Mouse (Mus musculus): Measurements from ENCODE around the gene Axin2. TPM values are rescaled to one million over a fixed set of nuclear protein-coding genes. Genes with fewer than 3 reads are reported as not detected.

Axin2 gene
- total and polyA plus RNA-seq, 2 experiments from 2014 or later: 7.5 to 38.0 TPM

DNA sequence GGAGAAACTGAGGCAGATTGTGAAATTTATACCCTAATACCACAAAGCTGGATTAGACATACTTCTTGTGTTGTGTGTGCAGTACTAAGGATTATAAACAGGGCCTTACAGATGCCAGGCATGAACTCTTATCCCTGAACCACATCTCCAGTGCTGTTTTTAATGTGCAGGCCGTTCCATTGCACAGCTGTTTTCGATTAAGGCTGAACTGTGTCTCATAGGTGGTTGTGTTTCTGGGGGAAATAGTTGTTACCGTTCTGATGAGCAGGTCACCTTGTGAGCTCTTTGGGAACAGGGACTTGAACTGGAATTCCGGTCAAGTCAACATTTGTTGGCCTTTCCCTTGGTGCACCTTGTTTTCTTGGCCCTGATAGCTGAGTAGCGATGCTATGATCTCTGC, 38.5 kb upstream of the Axin2 start:
- H3K9ac ChIP-seq (replicated peaks; ENCODE audit: low read length, poor library complexity, severe bottlenecking): no peak overlapping the region
- H3K4me1 ChIP-seq (ENCODE audit: insufficient read depth, low read length): no peaks in the 10 kb centered on the region
- DNase-seq (ENCODE audit: low spot score) (no peak), ATAC-seq (ENCODE audit: low FRiP score) (no peak)
- H3K9me3 ChIP-seq (ENCODE audit: low read length): no peaks in the 10 kb centered on the region
- no peak overlapping the region for H3K4me2 ChIP-seq (ENCODE audit: low read depth, low read length, poor library complexity, severe bottlenecking)
- H3K27ac ChIP-seq (ENCODE audit: low read depth, low read length): no peak overlapping the region
- no peak overlapping the region for H3K4me3 ChIP-seq (ENCODE audit: low read depth, low read length)
- WGBS: 92% methylated on average over 5 of the region's 5 CpGs
- no peaks in the 10 kb centered on the region for H3K27me3 ChIP-seq (ENCODE audit: insufficient read depth, low read length)
- no peaks in the 10 kb centered on the region for H3K36me3 ChIP-seq (ENCODE audit: insufficient read depth, low read length)
- no peak for TF ChIP-seq CTCF (IDR thresholded peaks at IDR 0.05)

DNA sequence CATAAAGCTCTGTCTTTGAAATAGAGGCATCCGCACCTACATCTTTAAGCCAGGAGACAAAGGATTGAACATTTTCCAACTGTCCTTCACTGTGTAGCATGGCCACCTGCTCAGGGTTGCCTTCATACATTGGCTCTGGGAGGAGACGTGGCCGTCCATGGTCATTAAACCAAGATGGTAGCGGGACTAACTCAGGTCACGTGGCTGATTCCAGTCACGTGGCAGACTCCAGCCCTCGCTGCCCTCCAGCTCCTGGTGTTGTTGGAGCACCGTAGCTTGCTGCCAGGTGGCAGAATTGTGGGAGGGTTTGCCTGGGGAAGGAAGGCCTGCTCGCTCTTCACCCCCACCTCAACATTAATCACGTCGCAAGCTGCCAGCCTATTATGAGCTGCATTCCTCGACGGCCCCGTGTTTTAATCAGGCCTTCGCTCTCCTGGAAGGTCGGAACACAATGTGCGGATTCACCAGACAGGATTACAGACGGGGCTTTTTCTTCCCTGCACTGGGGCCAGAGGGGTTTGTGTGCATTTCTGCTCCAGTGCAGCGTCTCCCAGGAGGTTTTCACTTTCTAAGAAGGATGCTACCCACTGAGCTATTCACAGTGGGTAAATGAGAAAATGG, 34.8 kb upstream of the Axin2 start:
- Histone ChIP-seq H3K4me3 (ENCODE audit: low read depth, low read length) (no peak overlapping the region), H3K27me3 (ENCODE audit: insufficient read depth, low read length) (no peaks in the 10 kb centered on the region), H3K36me3 (ENCODE audit: insufficient read depth, low read length) (no peaks in the 10 kb centered on the region), H3K9ac (replicated peaks; ENCODE audit: low read length, poor library complexity, severe bottlenecking) (no peak overlapping the region), H3K4me1 (ENCODE audit: insufficient read depth, low read length) (no peaks in the 10 kb centered on the region), H3K9me3 (ENCODE audit: low read length) (no peaks in the 10 kb centered on the region), H3K27ac (ENCODE audit: low read depth, low read length) (no peak overlapping the region), H3K4me2 (ENCODE audit: low read depth, low read length, poor library complexity, severe bottlenecking) (no peak overlapping the region)
- DNase-seq (ENCODE audit: low spot score) (no peak), ATAC-seq (ENCODE audit: low FRiP score) (no peak)
- WGBS: 22% methylated on average over 19 of the region's 19 CpGs
- TF ChIP-seq CTCF (IDR thresholded peaks at IDR 0.05): no peak

DNA sequence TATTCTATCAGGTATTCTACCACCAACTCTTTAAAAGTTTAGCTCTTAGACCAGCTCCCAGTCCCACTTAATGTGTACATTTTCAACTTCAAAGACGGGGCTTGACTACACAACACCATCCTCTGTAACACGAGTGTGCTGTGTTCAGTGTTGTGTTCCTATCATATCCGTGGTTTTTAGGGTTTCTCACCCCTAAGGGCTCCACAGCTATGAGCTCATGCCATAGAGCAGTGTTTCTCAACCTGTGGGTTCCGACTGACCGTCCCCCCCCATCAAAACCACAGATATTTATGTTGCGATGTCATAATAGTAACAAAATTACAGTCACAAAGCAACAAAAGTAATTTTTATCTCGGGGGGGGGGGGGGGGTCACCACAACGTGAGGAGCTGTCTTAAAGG, 34.1 kb upstream of the Axin2 start:
- DNase-seq (ENCODE audit: low spot score) (no peak), ATAC-seq (ENCODE audit: low FRiP score) (no peak)
- 39% methylated on average over 8 of the region's 8 CpGs for WGBS
- Histone ChIP-seq H3K27ac (ENCODE audit: low read depth, low read length) (no peak overlapping the region), H3K9me3 (ENCODE audit: low read length) (no peaks in the 10 kb centered on the region), H3K4me1 (ENCODE audit: insufficient read depth, low read length) (peaks cover 4% of the 10 kb centered on the region), H3K4me2 (ENCODE audit: low read depth, low read length, poor library complexity, severe bottlenecking) (no peak overlapping the region), H3K9ac (replicated peaks; ENCODE audit: low read length, poor library complexity, severe bottlenecking) (no peak overlapping the region), H3K36me3 (ENCODE audit: insufficient read depth, low read length) (no peaks in the 10 kb centered on the region), H3K27me3 (ENCODE audit: insufficient read depth, low read length) (no peaks in the 10 kb centered on the region), H3K4me3 (ENCODE audit: low read depth, low read length) (no peak overlapping the region)
- no peak for TF ChIP-seq CTCF (IDR thresholded peaks at IDR 0.05)

- Histone ChIP-seq H3K9ac (replicated peaks; ENCODE audit: low read length, poor library complexity, severe bottlenecking) (no peak overlapping the region), H3K4me1 (ENCODE audit: insufficient read depth, low read length) (peaks cover 10% of the 10 kb centered on the region), H3K4me3 (ENCODE audit: low read depth, low read length) (no peak overlapping the region), H3K27me3 (ENCODE audit: insufficient read depth, low read length) (no peaks in the 10 kb centered on the region), H3K4me2 (ENCODE audit: low read depth, low read length, poor library complexity, severe bottlenecking) (no peak overlapping the region), H3K36me3 (ENCODE audit: insufficient read depth, low read length) (no peaks in the 10 kb centered on the region), H3K9me3 (ENCODE audit: low read length) (no peaks in the 10 kb centered on the region), H3K27ac (ENCODE audit: low read depth, low read length) (no peak overlapping the region)
- DNase-seq (ENCODE audit: low spot score) (no peak), ATAC-seq (ENCODE audit: low FRiP score) (no peak)
- peak; percentile 68 for TF ChIP-seq CTCF (IDR thresholded peaks at IDR 0.05)
- WGBS: 65% methylated on average over 11 of the region's 11 CpGs
Measured at GRCm38 (mm10) chr11:108889121-108889520, 31.0 kb upstream of the Axin2 start.

DNA sequence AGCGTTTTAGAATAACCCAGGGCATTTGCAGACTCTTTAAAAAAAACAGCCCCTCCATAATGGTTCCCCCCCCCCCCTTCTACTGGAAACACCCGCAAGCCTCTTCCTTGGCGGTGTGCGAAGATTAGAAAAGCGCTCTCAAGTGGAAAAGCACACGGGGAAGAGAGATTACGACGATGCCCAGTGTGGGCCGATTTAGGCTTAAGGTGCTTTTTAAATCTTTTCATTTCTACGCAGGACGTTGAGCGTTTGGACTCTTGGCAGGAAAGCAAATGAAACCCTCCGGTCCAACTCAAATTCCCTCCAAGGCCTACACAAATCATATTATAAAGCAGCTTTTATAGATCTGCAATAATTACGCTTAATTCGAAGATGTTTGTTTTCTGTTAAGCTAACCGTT, 29.6 kb upstream of the Axin2 start:
- H3K9ac ChIP-seq (replicated peaks; ENCODE audit: low read length, poor library complexity, severe bottlenecking): no peak overlapping the region; the same call in 1 of the 2 replicates
- H3K9me3 ChIP-seq (ENCODE audit: low read length): no peaks in the 10 kb centered on the region
- peak overlapping the region; percentile 19; the same call in 1 of the 2 replicates for H3K4me3 ChIP-seq (ENCODE audit: low read depth, low read length)
- 11% methylated on average over 16 of the region's 16 CpGs for WGBS
- no peaks in the 10 kb centered on the region for H3K27me3 ChIP-seq (ENCODE audit: insufficient read depth, low read length)
- peaks cover 10% of the 10 kb centered on the region for H3K4me1 ChIP-seq (ENCODE audit: insufficient read depth, low read length)
- ATAC-seq (ENCODE audit: low FRiP score) (no peak), DNase-seq (ENCODE audit: low spot score) (no peak)
- no peak overlapping the region; the same call in 1 of the 2 replicates for H3K27ac ChIP-seq (ENCODE audit: low read depth, low read length)
- H3K4me2 ChIP-seq (ENCODE audit: low read depth, low read length, poor library complexity, severe bottlenecking): peak overlapping the region; percentile 50
- no peak for TF ChIP-seq CTCF (IDR thresholded peaks at IDR 0.05)
- H3K36me3 ChIP-seq (ENCODE audit: insufficient read depth, low read length): no peaks in the 10 kb centered on the region

GRCm38 (mm10) chr11:108891111-108891870, 28.9 kb upstream of the Axin2 start:
- Histone ChIP-seq H3K9ac (replicated peaks; ENCODE audit: low read length, poor library complexity, severe bottlenecking) (no peak overlapping the region), H3K4me3 (ENCODE audit: low read depth, low read length) (peak overlapping the region; percentile 19), H3K36me3 (ENCODE audit: insufficient read depth, low read length) (no peaks in the 10 kb centered on the region)

More at GRCm38 (mm10) chr11:108891111-108891870, 28.9 kb upstream of the Axin2 start:
- Histone ChIP-seq H3K4me2 (ENCODE audit: low read depth, low read length, poor library complexity, severe bottlenecking) (peak overlapping the region; percentile 50), H3K4me1 (ENCODE audit: insufficient read depth, low read length) (peaks cover 10% of the 10 kb centered on the region), H3K27ac (ENCODE audit: low read depth, low read length) (peak overlapping the region; percentile 18), H3K27me3 (ENCODE audit: insufficient read depth, low read length) (no peaks in the 10 kb centered on the region), H3K9me3 (ENCODE audit: low read length) (no peaks in the 10 kb centered on the region)
- WGBS: 4% methylated on average over 17 of the region's 17 CpGs
- DNase-seq (ENCODE audit: low spot score) (peak; percentile 64), ATAC-seq (ENCODE audit: low FRiP score) (peak; percentile 79)
- no peak for TF ChIP-seq CTCF (IDR thresholded peaks at IDR 0.05)
